Mouse (Mus musculus) fibroblast of lung, adult 2 months (primary cell): ENCODE data around the gene Kmt2d.
"Not testable (repeated sequence)": the region's sequence is repeated elsewhere in the genome, so short reads cannot be mapped to it uniquely, and the experiment has no call there.

Experiments
- DNase-seq: peaks from one replicate; pipeline ENCODE4 v3.0.0-alpha.2; 2011; ENCODE audit warnings: low read depth

Gene Kmt2d

DNA sequence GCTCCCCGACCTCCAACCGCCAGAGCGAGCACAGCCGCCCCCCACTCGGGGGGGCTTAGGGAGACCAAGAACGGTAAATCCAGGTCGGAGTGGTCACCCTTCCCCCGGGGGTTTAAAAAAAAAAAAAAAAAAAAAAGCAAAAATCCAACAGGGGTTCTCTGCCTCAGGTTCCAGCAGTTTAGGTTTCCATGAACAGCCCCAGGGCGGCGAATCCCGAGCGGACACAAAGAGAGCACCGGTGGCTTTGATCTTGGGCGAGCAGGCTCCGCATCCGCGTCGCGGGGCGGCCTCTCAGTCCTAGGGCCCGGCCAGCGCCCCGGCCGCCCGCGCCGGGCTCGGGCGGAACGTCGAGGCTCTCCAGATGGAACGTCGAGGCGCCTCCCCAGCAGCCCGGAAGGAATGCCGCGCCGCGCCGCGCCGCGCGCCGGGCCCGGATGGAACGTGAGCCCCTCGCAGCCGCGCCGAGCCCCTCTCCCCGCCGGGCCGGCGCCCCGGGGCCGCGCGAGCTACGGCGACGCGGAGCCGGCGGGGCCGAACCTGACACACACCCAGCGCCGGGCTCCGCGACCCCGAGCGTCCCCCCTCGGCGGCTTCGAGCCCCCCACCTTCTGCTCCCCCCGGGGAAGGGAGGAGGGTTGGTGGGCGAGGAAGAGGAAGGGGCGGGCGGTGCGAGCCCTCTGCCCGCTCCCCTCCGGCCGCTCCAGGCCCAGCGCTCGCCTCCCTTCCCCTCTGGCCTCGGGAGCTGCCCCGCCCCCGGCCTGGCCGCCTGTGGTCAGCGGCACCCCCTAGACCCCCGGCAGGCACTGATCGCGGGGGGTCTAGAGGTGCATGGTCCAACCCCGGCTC lies at the start of gene Kmt2d:
Kmt2d (minus strand) TSS at position 135 of the 846 bp plus-strand sequence.
- DNase-seq: no peak

DNA sequence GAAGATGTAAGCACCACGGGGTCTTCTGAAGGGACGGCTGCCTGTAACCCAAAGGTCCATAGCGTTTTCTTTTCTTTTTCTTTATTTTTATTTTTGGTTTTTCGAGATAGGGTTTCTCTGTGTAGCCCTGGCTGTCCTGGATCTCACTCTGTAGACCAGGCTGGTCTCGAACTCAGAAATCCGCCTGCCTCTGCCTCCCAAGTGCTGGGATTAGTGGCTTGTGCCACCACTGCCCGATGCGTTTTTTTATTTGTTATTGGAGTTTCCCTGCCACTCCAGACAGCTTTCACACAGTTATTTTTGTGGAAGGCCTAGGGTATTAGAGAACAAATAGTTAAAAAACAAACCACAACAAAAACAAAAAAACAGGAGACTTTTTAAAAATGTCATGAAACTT lies 47.5 kb upstream of the Kmt2d start:
- DNase-seq: not testable (repeated sequence)

GRCm38 (mm10) chr15:98917538-98918498 lies 46.8 kb upstream of the Kmt2d start, which contains the start of gene Lmbr1l:
TSS of gene Lmbr1l (minus strand) at chr15:98918231.
- DNase-seq: peak; percentile 100

DNA sequence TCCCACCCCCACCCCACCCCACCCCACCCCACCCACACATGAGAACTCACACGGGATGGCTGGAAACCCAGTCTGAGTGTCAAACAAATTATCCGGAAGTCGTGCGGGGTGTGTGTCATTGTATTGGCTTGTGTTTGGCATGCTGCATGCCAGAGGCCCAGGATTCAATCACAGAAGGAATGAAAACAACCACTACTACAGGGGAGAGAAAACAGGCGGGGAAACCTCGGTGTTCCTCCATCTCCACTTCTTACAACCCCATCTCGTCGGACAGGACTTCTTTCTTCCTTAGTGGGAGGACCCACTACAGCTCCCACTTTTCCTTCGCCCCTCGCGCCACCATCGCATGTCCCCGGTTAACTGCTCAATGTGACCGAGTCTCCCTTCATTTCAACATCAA lies 46.1 kb upstream of the Kmt2d start:
- no peak for DNase-seq

DNA sequence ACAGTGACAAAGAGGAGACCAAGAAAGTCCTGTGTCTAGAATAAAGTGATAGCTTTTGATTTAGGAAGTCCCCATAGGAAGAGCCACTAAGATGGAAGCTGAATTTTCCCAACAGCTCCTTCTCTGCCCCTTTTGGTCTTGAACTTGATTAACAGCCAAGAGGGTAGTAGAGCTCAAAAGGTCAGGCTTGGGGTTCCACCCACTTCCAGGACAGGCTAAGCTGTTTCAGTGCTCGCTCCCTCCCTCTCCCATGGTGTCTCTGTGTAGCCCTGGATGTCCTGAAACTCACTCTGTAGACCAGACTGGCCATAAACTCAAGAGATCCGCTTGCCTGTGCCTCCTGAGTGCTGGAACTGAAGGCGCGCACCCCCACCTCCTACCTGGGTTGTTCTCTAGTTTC lies 45.0 kb upstream of the Kmt2d start:
- no peak for DNase-seq

GRCm38 (mm10) chr15:98914903-98915302 lies 43.9 kb upstream of the Kmt2d start:
- no peak for DNase-seq

DNA sequence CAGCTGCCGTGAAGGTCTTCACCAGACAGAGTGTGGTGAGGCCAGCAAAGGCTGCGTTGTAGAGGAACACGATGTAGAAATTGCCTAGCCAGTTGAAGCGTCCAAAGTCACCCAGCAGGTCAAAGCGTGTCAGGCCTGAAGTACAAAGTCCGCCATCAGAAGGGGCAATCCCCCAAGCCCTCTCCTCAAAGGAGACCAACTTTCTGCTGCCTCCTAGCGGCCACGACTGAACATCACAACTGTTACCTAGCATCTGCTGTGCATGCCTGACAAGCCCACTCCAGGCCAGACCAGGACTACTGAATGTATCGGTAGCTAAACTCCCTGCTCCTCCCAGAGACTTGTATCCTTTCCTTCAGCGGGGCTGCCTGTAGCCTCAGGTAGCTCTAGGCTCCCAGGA lies 33.7 kb upstream of the Kmt2d start:
- DNase-seq: no peak

- DNase-seq: no peak
Measured at GRCm38 (mm10) chr15:98902600-98902999, 31.6 kb upstream of the Kmt2d start.

GRCm38 (mm10) chr15:98901530-98901929 lies 30.5 kb upstream of the Kmt2d start:
- DNase-seq: no peak

GRCm38 (mm10) chr15:98897928-98898800 lies 27.2 kb upstream of the Kmt2d start, which contains the start of gene Dhh:
TSS of gene Dhh (minus strand) at chr15:98898540.
- DNase-seq: no peak

- no peak for DNase-seq
Measured at GRCm38 (mm10) chr15:98897495-98897894, 26.5 kb upstream of the Kmt2d start.

GRCm38 (mm10) chr15:98895635-98896589 lies 24.9 kb upstream of the Kmt2d start:
- DNase-seq: no peak

GRCm38 (mm10) chr15:98894746-98895634 lies 24.0 kb upstream of the Kmt2d start:
- no peak for DNase-seq

GRCm38 (mm10) chr15:98893940-98894745 lies 23.1 kb upstream of the Kmt2d start, which contains the start of gene Rhebl1:
TSS of gene Rhebl1 (minus strand) at chr15:98894540.
- DNase-seq: no peak

- DNase-seq: no peak
Measured at GRCm38 (mm10) chr15:98893036-98893435, 22.0 kb upstream of the Kmt2d start.

DNA sequence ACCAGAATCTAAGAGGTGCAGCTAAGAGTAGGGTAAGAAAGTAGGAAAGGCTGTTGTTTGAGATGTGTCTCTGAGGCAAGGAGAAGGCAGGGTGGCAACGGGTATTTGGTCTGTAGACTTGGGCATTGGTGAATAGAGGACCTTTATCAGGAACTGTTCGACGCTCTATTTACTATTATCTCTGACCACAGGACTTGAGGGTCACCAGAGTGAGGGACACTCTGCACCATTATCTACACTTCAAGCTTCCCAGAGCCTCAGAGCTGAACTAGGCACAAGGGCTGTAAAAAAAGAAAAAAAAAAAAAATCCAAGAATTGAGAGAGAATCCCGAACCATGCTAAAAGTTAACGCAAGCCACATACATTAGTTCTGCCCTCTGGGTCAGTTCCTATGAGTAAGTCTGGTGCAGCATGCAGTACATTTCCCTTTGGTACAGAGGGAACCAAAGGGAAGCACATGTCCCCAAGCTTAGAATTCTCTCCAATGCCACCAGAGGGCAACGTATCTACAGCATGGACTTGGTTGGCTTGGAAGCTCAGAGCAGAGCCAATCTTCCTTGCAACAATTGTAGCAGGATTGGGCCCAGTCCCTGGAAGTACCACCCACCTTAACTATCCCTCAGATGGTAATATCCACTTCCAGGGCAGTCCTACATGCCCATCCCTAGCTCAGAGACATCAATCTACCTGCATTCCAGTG lies 21.1 kb upstream of the Kmt2d start:
- peak; percentile 57 for DNase-seq

DNA sequence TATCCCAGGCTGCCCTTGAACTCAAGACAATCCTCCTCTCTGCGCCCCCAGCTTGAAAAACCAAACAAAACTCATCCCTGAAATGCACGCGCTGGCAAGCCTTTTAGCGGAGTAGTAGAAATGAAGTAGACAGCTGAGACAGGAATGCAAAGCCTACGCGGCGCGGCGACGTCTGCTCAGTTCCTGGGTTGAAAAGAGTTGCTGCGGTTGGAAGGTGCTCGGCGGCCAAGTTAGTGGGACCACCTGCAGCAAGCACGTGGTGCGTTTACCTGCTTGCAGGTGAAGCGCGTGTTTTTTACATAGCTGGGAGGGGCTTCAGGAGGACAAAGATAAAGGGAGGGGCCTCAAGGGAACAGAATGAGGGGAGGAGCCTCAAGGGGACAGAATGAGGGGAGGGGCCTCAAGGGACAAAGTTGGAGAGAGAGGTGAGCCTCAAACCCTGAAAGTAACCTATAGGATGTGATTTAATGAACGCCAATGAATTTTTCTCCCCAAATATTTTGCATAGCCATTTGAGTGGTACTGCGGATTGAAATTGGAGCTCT lies 20.3 kb upstream of the Kmt2d start:
- DNase-seq: no peak

DNA sequence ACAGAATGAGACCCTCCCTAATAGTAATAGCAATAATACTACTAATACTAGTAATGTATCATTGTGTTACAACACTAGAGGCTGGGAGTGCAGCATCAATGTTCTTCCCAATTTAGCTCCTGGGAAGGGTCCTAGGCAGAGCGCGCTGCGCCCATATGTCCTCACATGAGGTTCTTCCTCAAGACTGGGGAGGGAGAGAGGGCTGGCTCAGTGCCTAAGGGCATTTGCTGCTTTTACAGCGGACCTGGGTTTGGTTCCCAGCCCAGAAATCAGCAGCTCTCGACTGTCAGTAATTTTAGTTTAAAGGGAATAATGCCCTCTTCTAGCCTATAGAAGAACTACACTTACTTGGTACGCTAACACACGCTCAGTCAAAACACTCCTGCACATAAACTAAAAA lies 16.5 kb upstream of the Kmt2d start:
- no peak for DNase-seq
